Mouse (Mus musculus) kidney, adult 2 months (tissue): ENCODE data around the gene Pgpep1l. TPM values are rescaled to one million over a fixed set of nuclear protein-coding genes. Genes with fewer than 3 reads are reported as not detected.
A peak's percentile ranks its signal among the peaks of the same experiment; 100 is the strongest.
"Not testable (repeated sequence)": the region's sequence is repeated elsewhere in the genome, so short reads cannot be mapped to it uniquely, and the experiment has no call there.

Experiments used
- DNase-seq: peaks from one replicate; pipeline ENCODE4 v3.0.0; 2021
- H3K27ac ChIP-seq: fragments of 200-500 bp; 2 replicates; pipeline ENCODE4 v1.5.1; 2012; ENCODE audit warnings: low read depth, low read length, control low read depth, inconsistent platforms; ENCODE audit not compliant: insufficient read depth
- H3K27me3 ChIP-seq: fragments of 200-500 bp; replicated peaks from 2 replicates; pipeline ENCODE4 v1.6.1; 2012; ENCODE audit warnings: mild to moderate bottlenecking, moderate library complexity, low read length, inconsistent platforms; ENCODE audit not compliant: control insufficient read depth, insufficient read depth
- H3K36me3 ChIP-seq: fragments of 200-500 bp; 2 replicates; pipeline ENCODE4 v1.6.1; 2012; ENCODE audit warnings: mild to moderate bottlenecking, moderate library complexity, low read length, inconsistent platforms; ENCODE audit not compliant: control insufficient read depth, insufficient read depth
- H3K4me1 ChIP-seq: fragments of 200-500 bp; 2 replicates; pipeline ENCODE4 v1.6.1; 2011; ENCODE audit warnings: low read length; ENCODE audit not compliant: control insufficient read depth, insufficient read depth
- H3K4me3 ChIP-seq: fragments of 200-500 bp; 2 replicates; pipeline ENCODE4 v1.5.1; 2011; ENCODE audit warnings: mild to moderate bottlenecking, low read depth, low read length, control low read depth; ENCODE audit not compliant: insufficient read depth
- CTCF ChIP-seq: fragments of 200-500 bp; conservative IDR thresholded peaks from 2 replicates; pipeline ENCODE4 v1.5.1; 2011; ENCODE audit warnings: low read depth, mild to moderate bottlenecking, control low read depth, low read length, moderate library complexity, mixed read lengths; ENCODE audit not compliant: insufficient read depth, insufficient read length
- POLR2A ChIP-seq: fragments of 200-500 bp; IDR thresholded peaks from one replicate; pipeline ENCODE4 v1.6.1; 2011; ENCODE audit warnings: low read depth, low read length, control low read depth
- WGBS: fragments of 180-500 bp; shearing (Covaris S2); methylation state at CpG from one replicate; pipeline ENCODE4 v1.1.7; 2018; 5-methylcytosine and 5-hydroxymethylcytosine counted together
- polyA plus RNA-seq: library from polyadenylated mRNA; depleted of rRNA; stranded (reverse); fragments of >200 nt; gene quantifications from 2 replicates; pipeline ENCODE4 v1.2.3, GENCODE M21; 2012

Gene Pgpep1l
- polyA plus RNA-seq, 1 experiment: 1.1 TPM

- 94% methylated on average over 8 of the region's 8 CpGs for WGBS
- peaks cover 12% of the 10 kb centered on the region; the same call in 1 of the 2 replicates for H3K4me1 ChIP-seq
- no peak overlapping the region for H3K27ac ChIP-seq
These were observed 25.0 kb upstream of the Pgpep1l start for GRCm38 (mm10) chr7:68289081-68289480.

GRCm38 (mm10) chr7:68288000-68288399, 24.0 kb upstream of the Pgpep1l start:
- not testable (repeated sequence) for H3K36me3 ChIP-seq, H3K27me3 ChIP-seq, H3K4me3 ChIP-seq, DNase-seq, H3K27ac ChIP-seq
- 97% methylated on average over 4 of the region's 4 CpGs for WGBS
- peaks cover 12% of the 10 kb centered on the region; the same call in 1 of the 2 replicates for H3K4me1 ChIP-seq

More at GRCm38 (mm10) chr7:68289081-68289480, 25.0 kb upstream of the Pgpep1l start:
- Histone ChIP-seq H3K4me3 (no peak overlapping the region), H3K36me3 (no peaks in the 10 kb centered on the region), H3K27me3 (no peaks in the 10 kb centered on the region)
- DNase-seq: no peak
- TF ChIP-seq CTCF (no peak), POLR2A (no peak)

- H3K27ac ChIP-seq: no peak overlapping the region
- H3K27me3 ChIP-seq: no peaks in the 10 kb centered on the region
- no peak for DNase-seq
- peaks cover 12% of the 10 kb centered on the region; the same call in 1 of the 2 replicates for H3K4me1 ChIP-seq
- TF ChIP-seq POLR2A (no peak), CTCF (no peak)
- H3K4me3 ChIP-seq: no peak overlapping the region
- WGBS: 68% methylated on average over 2 of the region's 2 CpGs
- no peaks in the 10 kb centered on the region for H3K36me3 ChIP-seq
These were observed 23.5 kb upstream of the Pgpep1l start for GRCm38 (mm10) chr7:68287582-68287981.

- H3K27ac ChIP-seq: peak overlapping the region; percentile 91; the same call in 1 of the 2 replicates
- 93% methylated on average over 24 of the region's 24 CpGs for WGBS
- H3K4me3 ChIP-seq: no peak overlapping the region
- peaks cover 12% of the 10 kb centered on the region; the same call in 1 of the 2 replicates for H3K4me1 ChIP-seq
- DNase-seq: no peak
- no peak for TF ChIP-seq POLR2A
- TF ChIP-seq CTCF: no peak
- no peaks in the 10 kb centered on the region for H3K36me3 ChIP-seq
- H3K27me3 ChIP-seq: no peaks in the 10 kb centered on the region
These were observed 22.8 kb upstream of the Pgpep1l start for GRCm38 (mm10) chr7:68286526-68287481.

GRCm38 (mm10) chr7:68285851-68286298, 21.8 kb upstream of the Pgpep1l start:
- peak; percentile 80 for DNase-seq
- no peaks in the 10 kb centered on the region for H3K27me3 ChIP-seq
- H3K4me3 ChIP-seq: no peak overlapping the region
- H3K27ac ChIP-seq: peak overlapping the region; percentile 91
- H3K4me1 ChIP-seq: peaks cover 16% of the 10 kb centered on the region; the same call in 1 of the 2 replicates
- H3K36me3 ChIP-seq: no peaks in the 10 kb centered on the region
- TF ChIP-seq CTCF: no peak
- no peak for TF ChIP-seq POLR2A
- 35% methylated on average over 8 of the region's 8 CpGs for WGBS

DNA sequence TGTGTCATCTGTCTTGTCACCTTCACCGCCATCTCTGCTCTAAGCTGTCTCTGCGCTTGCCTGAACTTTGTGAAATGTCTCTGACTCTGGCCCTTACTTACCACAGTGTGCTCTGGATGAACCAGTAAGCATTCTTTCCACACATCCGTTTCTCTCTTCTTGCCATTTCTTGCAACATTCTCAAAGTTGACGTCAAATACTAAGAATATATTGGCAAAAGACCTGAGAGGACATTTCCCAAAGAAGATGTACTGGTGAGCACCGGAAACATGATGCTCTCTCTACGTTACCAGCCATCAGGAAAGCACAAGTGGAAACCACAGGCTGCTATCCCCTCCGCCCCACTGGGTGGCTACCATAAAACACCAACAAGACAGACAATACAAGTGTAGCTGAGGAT, 19.7 kb upstream of the Pgpep1l start:
- Histone ChIP-seq H3K4me1 (peaks cover 18% of the 10 kb centered on the region; the same call in 1 of the 2 replicates), H3K36me3 (no peaks in the 10 kb centered on the region), H3K27me3 (no peaks in the 10 kb centered on the region), H3K27ac (no peak overlapping the region), H3K4me3 (no peak overlapping the region)
- no peak for DNase-seq
- TF ChIP-seq POLR2A (no peak), CTCF (no peak)
- 89% methylated on average over 7 of the region's 7 CpGs for WGBS

DNA sequence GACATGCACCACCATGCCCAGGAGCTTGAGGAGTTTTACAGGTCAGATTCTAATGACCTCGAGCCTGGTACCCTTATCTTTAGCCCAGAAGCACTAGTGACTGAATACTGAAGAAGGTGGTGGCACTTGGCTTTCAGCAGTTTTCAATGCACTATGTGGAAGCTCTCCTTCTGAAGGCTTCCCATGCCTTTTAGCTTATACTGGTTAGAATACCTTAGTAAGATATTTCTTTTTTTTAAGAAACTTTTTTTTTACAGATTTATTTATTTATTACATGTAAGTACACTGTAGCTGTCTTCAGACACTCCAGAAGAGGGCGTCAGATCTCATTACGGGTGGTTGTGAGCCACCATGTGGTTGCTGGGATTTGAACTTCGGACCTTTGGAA, 19.1 kb upstream of the Pgpep1l start:
- not testable (repeated sequence) for H3K27ac ChIP-seq, H3K4me3 ChIP-seq, DNase-seq, H3K27me3 ChIP-seq, H3K36me3 ChIP-seq
- 77% methylated on average over 4 of the region's 4 CpGs for WGBS
- peaks cover 19% of the 10 kb centered on the region; the same call in 1 of the 2 replicates for H3K4me1 ChIP-seq
